Mouse (Mus musculus) MN1 (cell line): ENCODE measurements around the gene Ednrb.
"Not testable (repeated sequence)": the region's sequence is repeated elsewhere in the genome, so short reads cannot be mapped to it uniquely, and the experiment has no call there.

Experiments
- DNase-seq: peaks from one replicate; pipeline ENCODE4 v3.0.0-alpha.2; 2016; ENCODE audit warnings: low spot score

Gene Ednrb

GRCm38 (mm10) chr14:103822590-103822989 is 21.6 kb downstream of the Ednrb start:
- DNase-seq: no peak

GRCm38 (mm10) chr14:103816637-103817308 is 27.4 kb downstream of the Ednrb start:
- DNase-seq: no peak

- DNase-seq: no peak
Measured at GRCm38 (mm10) chr14:103815542-103815941, 28.7 kb downstream of the Ednrb start.

- no peak for DNase-seq
Measured at GRCm38 (mm10) chr14:103814015-103814691, 30.0 kb downstream of the Ednrb start.

DNA sequence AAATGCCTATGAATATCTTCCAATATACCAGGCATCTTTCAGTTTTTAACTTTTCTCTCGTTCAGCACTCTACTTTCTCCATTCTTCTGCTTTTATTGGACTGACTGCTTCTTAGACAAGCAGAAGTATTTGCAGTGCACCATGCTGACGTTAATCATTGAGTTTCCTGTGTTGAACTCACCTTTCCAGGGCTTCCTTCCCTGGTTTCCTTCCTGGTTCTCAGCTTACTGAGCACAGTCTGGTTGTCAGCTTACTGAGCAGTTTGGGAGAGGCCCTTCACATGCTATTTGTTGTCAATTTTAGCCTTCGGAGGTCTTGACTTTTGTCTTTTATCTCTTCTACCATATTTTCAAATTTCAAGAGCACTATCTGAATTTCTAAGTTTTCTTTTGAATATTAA is 31.0 kb downstream of the Ednrb start:
- no peak for DNase-seq

DNA sequence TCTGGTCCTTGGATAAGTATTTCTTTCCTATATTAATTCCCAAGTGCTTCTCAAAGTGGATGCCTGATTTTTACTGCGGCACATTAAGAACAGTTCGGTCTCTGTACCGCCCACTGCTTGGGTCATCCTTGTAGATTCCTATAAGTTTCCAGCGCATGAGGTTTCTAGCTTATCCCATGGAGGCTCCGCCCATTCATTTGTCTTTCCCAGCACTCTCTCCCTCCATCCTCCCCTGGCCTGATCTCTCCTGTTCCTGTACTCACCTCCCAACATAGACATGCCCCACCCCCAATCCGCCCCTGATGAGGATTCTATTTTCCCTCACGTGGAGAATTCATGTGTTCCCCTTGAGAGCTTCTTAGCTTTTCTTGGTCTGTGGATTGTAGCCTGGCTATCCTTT is 32.9 kb downstream of the Ednrb start:
- DNase-seq: no peak

- DNase-seq: no peak
Measured at GRCm38 (mm10) chr14:103803907-103804659, 40.1 kb downstream of the Ednrb start.

DNA sequence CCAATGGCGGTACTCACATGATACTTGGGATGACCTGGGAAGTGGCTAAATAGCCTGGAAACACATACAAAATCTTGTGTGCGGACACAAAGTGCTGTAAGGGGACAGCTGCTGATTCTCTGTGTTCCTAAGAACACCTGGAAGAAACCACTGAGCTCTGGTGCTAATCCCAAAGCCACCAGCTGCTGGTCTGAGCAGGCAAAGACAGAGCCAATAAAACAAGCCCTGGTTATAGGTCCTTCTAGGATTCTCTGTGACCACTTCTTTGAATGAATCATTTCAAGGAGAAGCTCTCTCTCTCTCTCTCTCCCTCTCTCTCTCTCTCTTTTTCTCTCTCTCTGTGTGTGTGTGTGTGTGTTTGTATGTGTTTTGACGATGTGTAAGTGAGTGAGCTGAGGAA is 47.1 kb downstream of the Ednrb start:
- DNase-seq: no peak

DNA sequence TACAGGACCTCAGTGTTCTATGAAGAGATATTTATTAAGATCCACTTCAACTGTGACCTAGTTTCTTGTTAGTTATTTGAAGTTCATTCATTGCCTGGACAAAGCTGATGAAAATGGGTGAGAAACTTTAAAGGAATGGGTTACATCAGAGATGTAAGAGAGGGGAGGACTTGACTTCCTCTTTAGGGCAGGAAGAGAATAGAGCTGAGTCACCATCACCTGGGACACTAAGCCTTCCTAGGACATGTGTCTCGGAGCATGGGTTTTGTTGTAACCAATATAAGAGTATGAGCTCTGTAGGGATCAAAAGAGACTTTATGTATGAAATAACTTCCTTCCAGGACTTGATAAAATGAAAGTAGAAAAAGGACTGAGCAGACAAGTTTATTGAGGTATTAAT is 48.6 kb downstream of the Ednrb start:
- no peak for DNase-seq

GRCm38 (mm10) chr14:103793409-103793808 is 50.8 kb downstream of the Ednrb start:
- no peak for DNase-seq

GRCm38 (mm10) chr14:103792726-103793125 is 51.5 kb downstream of the Ednrb start:
- DNase-seq: no peak

GRCm38 (mm10) chr14:103787547-103787946 is 56.7 kb downstream of the Ednrb start:
- DNase-seq: no peak

DNA sequence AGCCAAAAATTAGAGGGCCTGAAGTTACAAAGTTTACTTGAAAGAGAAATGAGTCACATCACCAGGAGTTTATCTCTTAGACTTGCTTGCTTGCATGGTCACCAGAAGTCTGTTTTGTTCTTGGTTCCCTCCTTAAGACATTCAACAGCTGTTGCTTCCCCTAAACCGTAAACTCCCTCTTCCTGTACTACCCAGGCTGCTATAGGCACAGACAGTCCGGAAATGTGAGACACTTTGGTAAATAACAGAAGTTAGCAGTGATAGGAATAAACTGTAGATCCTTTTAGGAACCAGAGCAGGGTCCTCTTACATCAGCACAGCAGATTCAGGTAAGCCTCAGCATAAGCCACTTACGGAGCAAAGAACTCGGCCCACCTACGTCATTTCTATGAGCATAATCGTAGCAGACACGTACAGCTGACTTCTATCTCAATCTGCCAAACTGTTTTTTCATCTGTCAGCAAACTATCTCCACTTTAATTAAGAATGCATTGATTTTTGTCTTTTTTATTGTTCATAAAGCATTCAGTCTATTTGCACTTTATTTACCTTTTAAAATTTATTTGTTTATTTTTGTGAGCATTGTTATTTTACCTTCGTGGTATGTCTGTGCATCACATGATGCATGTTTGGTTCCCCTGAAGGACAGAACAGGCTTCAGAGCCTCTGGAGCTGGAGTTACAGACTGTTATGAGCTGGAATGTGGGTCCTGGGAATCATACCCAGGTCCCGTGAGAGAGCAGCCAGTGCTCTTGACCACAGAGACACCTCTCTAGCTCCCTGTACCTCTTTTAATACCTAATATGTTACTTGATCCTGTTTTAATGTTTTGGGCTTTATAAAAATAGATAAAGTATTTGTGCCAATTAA is 58.9 kb downstream of the Ednrb start:
- DNase-seq: no peak

DNA sequence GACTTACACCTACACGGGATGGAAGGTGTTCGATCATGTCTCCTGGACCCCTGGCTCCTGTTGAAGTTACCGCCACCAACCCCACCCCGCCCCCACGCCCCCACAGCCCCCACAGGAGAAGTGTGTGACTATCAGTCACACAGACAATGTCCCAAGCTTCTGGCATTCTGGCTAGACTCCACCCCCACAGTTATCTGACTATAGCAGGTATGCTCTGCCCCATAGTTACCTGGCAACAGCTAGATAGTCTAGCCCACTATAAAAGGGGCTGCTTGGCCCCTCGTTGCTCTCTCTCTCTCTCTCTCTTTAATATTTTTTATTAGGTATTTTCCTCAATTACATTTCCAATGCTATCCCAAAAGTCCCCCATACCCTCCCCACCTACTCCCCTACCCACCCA is 63.9 kb downstream of the Ednrb start:
- not testable (repeated sequence) for DNase-seq

DNA sequence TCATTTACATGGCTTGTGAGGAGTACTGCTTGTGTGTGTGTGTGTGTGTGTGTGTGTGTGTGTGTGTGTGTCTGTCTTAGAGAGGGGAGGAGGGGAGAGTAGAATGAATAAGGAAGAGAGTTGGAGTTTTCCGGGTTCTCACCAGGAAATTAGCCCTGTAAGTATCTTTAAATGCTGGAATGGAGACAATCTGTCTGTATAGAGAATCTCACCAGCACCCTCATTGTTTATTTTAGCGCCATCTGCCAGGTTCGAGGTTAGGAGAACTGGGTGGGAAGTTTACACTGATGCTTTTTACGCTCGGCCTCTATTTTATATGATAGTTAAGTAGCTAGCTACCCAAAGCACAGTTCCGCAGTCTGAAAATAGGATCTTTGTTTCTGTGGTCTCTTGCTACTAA is 64.9 kb downstream of the Ednrb start:
- no peak for DNase-seq

DNA sequence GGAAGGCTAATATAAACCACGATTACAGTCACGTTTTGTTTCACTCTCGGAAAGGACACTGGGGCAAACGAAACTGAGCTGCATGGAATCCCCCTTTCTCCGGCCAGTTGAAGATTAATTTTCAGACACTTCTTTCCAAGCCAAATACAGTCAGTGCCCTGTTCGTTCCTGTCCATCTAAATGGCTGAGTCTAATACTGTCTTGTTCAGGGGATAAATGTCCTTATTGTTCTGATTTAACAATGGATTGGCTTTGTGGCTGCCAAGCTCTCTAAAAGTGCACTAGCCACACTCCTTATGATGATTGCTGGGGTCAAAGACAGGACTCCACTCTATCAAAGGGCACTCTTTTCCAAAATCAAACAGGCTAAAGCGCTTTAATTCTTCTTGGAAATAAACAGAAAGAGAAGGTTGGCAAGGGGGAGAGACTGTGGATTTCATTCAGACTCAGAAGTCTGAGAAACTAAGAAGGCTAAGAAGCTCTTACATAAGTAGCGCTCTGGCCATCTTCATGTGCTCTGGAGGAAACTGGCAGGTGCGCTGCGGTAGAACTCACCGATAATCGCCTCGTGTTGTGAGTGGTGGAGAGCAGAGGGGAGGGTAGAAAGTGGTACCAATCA is 65.6 kb downstream of the Ednrb start:
- no peak for DNase-seq

GRCm38 (mm10) chr14:103778009-103778431 is 66.2 kb downstream of the Ednrb start:
- DNase-seq: no peak

GRCm38 (mm10) chr14:103777386-103777785 is 66.8 kb downstream of the Ednrb start:
- DNase-seq: no peak

GRCm38 (mm10) chr14:103769319-103770245 is 74.6 kb downstream of the Ednrb start:
- DNase-seq: no peak

DNA sequence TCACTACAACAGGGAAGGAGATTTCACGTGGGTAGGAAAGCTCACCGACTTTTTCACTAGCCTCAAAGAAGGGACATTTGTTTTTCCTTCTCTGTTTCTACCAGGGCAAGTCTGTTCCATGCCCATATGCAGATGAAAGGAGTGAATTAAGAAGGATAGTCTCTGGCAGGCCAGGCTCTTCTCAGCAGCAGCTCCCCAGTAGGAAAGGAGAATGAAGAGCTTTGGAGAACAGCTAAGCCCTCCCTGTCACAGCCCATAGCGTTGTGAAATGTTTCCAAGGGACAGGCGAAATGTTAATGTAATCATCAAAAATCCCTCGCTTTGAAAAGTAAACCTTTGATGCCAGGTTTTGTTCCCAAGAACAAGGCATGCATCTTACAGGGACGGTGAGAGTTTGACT is 76.7 kb downstream of the Ednrb start:
- no peak for DNase-seq
